Mouse (Mus musculus): ENCODE results near the gene Btbd35f10.
"Not testable (repeated sequence)": the region's sequence is repeated elsewhere in the genome, so short reads cannot be mapped to it uniquely, and the experiment has no call there.

The Btbd35f10 gene

DNA sequence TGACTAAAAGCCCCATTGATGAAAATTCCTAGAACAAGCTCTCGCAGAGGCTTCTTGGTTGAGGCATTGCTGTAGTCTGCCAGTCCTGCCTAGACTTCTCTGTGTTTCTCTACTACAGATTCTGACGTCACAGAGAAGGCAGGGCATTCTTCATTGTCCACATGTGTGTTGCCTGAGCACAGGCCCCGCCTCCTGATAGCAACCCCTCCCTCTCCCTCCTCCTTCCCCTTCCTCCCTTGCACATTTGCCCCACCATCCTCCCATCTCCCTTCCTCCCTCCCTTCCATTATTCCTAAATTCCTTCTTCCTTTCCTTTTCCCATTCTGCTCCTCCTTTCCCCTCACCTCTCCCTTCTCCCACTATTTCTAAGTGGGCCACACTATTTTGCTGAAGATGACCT, at the start of gene Btbd35f10:
Gene Btbd35f10 (minus strand): TSS at position 101 of the 400 bp plus-strand sequence.
- DNase-seq (ENCODE audit: low read depth): not testable (repeated sequence)

All from induced T-regulatory cell, adult 2 months (primary cell).